Mouse (Mus musculus): Measurements from ENCODE around the gene Olfr220. TPM values are rescaled to one million over a fixed set of nuclear protein-coding genes. Genes with fewer than 3 reads are reported as not detected.

Olfr220 gene
- total RNA-seq (2014; fragmentation: Nextera tagmentation), result not detected in 2 replicates
- not detected in 2 replicates for total RNA-seq (2017)

- ATAC-seq (replicated peaks; ENCODE audit: poor library complexity, severe bottlenecking), result no peak
These were observed at the start of gene Olfr220 for GRCm38 (mm10) chr1:174441782-174442181. Gene Olfr220 (plus strand): TSS chr1:174442082.

GRCm38 (mm10) chr1:174422959-174423358 lies 18.9 kb upstream of the Olfr220 start:
- ATAC-seq (replicated peaks; ENCODE audit: poor library complexity, severe bottlenecking), result no peak

- ATAC-seq (replicated peaks; ENCODE audit: poor library complexity, severe bottlenecking), result no peak
These were observed 18.1 kb upstream of the Olfr220 start, which contains the start of gene Olfr414 for GRCm38 (mm10) chr1:174423764-174424163. Gene Olfr414 (plus strand): TSS chr1:174424064.

- no peak for ATAC-seq (replicated peaks; ENCODE audit: poor library complexity, severe bottlenecking)
These were observed 15.5 kb upstream of the Olfr220 start for GRCm38 (mm10) chr1:174426180-174426986.

GRCm38 (mm10) chr1:174427402-174427801 lies 14.5 kb upstream of the Olfr220 start:
- peak; percentile 58 for ATAC-seq (replicated peaks; ENCODE audit: poor library complexity, severe bottlenecking)

- no peak for ATAC-seq (replicated peaks; ENCODE audit: poor library complexity, severe bottlenecking)
These were observed 13.5 kb upstream of the Olfr220 start for GRCm38 (mm10) chr1:174428407-174428806.

GRCm38 (mm10) chr1:174434121-174434520 lies 7.8 kb upstream of the Olfr220 start:
- ATAC-seq (replicated peaks; ENCODE audit: poor library complexity, severe bottlenecking), result no peak

- ATAC-seq (replicated peaks; ENCODE audit: poor library complexity, severe bottlenecking), result no peak
These were observed 13.2 kb downstream of the Olfr220 start for GRCm38 (mm10) chr1:174455100-174455499.

- ATAC-seq (replicated peaks; ENCODE audit: poor library complexity, severe bottlenecking), result no peak
These were observed 23.5 kb downstream of the Olfr220 start for GRCm38 (mm10) chr1:174465385-174465784.

- ATAC-seq (replicated peaks; ENCODE audit: poor library complexity, severe bottlenecking), result peak; percentile 62
These were observed 24.4 kb downstream of the Olfr220 start for GRCm38 (mm10) chr1:174466240-174466639.

GRCm38 (mm10) chr1:174469736-174470135 lies 27.9 kb downstream of the Olfr220 start:
- ATAC-seq (replicated peaks; ENCODE audit: poor library complexity, severe bottlenecking), result peak; percentile 94

GRCm38 (mm10) chr1:174482567-174482966 lies 40.7 kb downstream of the Olfr220 start:
- ATAC-seq (replicated peaks; ENCODE audit: poor library complexity, severe bottlenecking), result no peak

GRCm38 (mm10) chr1:174500064-174500463 lies 58.2 kb downstream of the Olfr220 start:
- no peak for ATAC-seq (replicated peaks; ENCODE audit: poor library complexity, severe bottlenecking)

Other genes with a start within 250 kb of the Olfr220 start
- not detected in 2 replicates for gene Olfr419, start 190.0 kb upstream of the Olfr220 start, total RNA-seq (2014; fragmentation: Nextera tagmentation)
- gene Olfr419, start 190.0 kb upstream of the Olfr220 start, total RNA-seq (2017), result not detected in 2 replicates
- gene Mptx1, start 111.6 kb upstream of the Olfr220 start, total RNA-seq (2014; fragmentation: Nextera tagmentation), result not detected in 2 replicates
- gene Mptx1, start 111.6 kb upstream of the Olfr220 start, total RNA-seq (2017), result not detected in 2 replicates
- gene Olfr417, start 77.0 kb upstream of the Olfr220 start, total RNA-seq (2014; fragmentation: Nextera tagmentation), result 0.28 and 0.37 TPM in 2 replicates
- gene Olfr417, start 77.0 kb upstream of the Olfr220 start, total RNA-seq (2017), result 0.56 TPM in 1 of 2 replicates, not detected in the other
- 2.9 TPM in 1 of 2 replicates, not detected in the other for gene Olfr248, start 51.0 kb upstream of the Olfr220 start, total RNA-seq (2014; fragmentation: Nextera tagmentation)
- 0.15 TPM in 1 of 2 replicates, not detected in the other for gene Olfr248, start 51.0 kb upstream of the Olfr220 start, total RNA-seq (2017)
- 1.6 TPM in 1 of 2 replicates, not detected in the other for gene Olfr414, start 18.0 kb upstream of the Olfr220 start, total RNA-seq (2014; fragmentation: Nextera tagmentation)
- gene Olfr414, start 18.0 kb upstream of the Olfr220 start, total RNA-seq (2017), result 0.13 TPM in 1 of 2 replicates, not detected in the other
- gene Fmn2, start 59.7 kb downstream of the Olfr220 start, total RNA-seq (2014; fragmentation: Nextera tagmentation), result not detected in 2 replicates
- gene Fmn2, start 59.7 kb downstream of the Olfr220 start, total RNA-seq (2017), result not detected in 2 replicates

Measured in granulocyte monocyte progenitor cell, adult 5-6 weeks (primary cell).